Mouse (Mus musculus) right cerebral cortex, adult 2 months (tissue): ENCODE measurements around the gene Henmt1.

Experiments used
- DNase-seq, 2 experiments: peaks; one replicate each; pipeline ENCODE4 v3.0.0; 2021 to 2022; ENCODE audit warnings: low spot score in 2 of 2

The Henmt1 gene

GRCm38 (mm10) chr3:108997762-108998161 lies 58.1 kb downstream of the Henmt1 start:
- DNase-seq, result no peak

GRCm38 (mm10) chr3:108999173-108999572 lies 59.5 kb downstream of the Henmt1 start:
- no peak for DNase-seq

GRCm38 (mm10) chr3:109005777-109006176 lies 66.1 kb downstream of the Henmt1 start:
- no peak for DNase-seq

GRCm38 (mm10) chr3:109008180-109008579 lies 68.5 kb downstream of the Henmt1 start:
- DNase-seq, result no peak
